Mouse (Mus musculus) cortical plate, adult 2 months (tissue): ENCODE data around the gene Cyp4f18.

ENCODE experiments used
- CTCF ChIP-seq: fragments of 200-500 bp; IDR thresholded peaks from 2 replicates; pipeline ENCODE4 v1.5.1; 2011; ENCODE audit warnings: mild to moderate bottlenecking, control low read depth, low read length; ENCODE audit not compliant: insufficient read depth; ENCODE audit errors: extremely low read depth
- POLR2A ChIP-seq: fragments of 200-500 bp; IDR thresholded peaks from 2 replicates; pipeline ENCODE4 v1.6.1; 2011; ENCODE audit warnings: mild to moderate bottlenecking, low read length, control low read depth; ENCODE audit not compliant: insufficient read depth; ENCODE audit errors: extremely low read depth

- no peak for TF ChIP-seq POLR2A
- no peak for TF ChIP-seq CTCF
These were observed 68.9 kb downstream of the Cyp4f18 start for GRCm38 (mm10) chr8:71940293-71941208.
